Mouse (Mus musculus) lung, embryonic 14.5 days (tissue): ENCODE measurements at regions not wholly inside any gene's neighbourhood (a gene's known extent, or its start where the extent isn't known, plus 50 kb on each side); places are given as distances from the start of the nearest gene placed in this dataset.
A peak's percentile ranks its signal among the peaks of the same experiment; 100 is the strongest.

Experiments used
- ATAC-seq: fragments of 200-750 bp; cut with Nextera tagmentation; 2 replicates; pipeline ENCODE4 v1.8.0; 2017; ENCODE audit warnings: mild to moderate bottlenecking, moderate TSS enrichment, moderate library complexity; ENCODE audit not compliant: insufficient read depth
- DNase-seq: peaks from one replicate; pipeline ENCODE4 v3.0.0-alpha.2; 2015
- H3K27ac ChIP-seq: fragments of 300-500 bp; sonication (generic); 2 replicates; pipeline ENCODE4 v1.5.1; 2014; ENCODE audit warnings: low read depth, mild to moderate bottlenecking, moderate library complexity
- H3K27me3 ChIP-seq: fragments of 300-500 bp; sonication (generic); 2 replicates; pipeline ENCODE4 v1.6.1; 2014; ENCODE audit warnings: low read length, control low read depth; ENCODE audit not compliant: insufficient read depth
- H3K36me3 ChIP-seq: fragments of 300-500 bp; sonication (generic); 2 replicates; pipeline ENCODE4 v1.6.1; 2014; ENCODE audit warnings: control low read depth; ENCODE audit not compliant: insufficient read depth
- H3K4me1 ChIP-seq: fragments of 300-500 bp; sonication (generic); 2 replicates; pipeline ENCODE4 v1.6.1; 2014; ENCODE audit warnings: antibody characterized with exemption, control low read depth; ENCODE audit not compliant: insufficient read depth
- H3K4me2 ChIP-seq: fragments of 300-500 bp; sonication (generic); 2 replicates; pipeline ENCODE4 v1.6.1; 2014; ENCODE audit warnings: mild to moderate bottlenecking
- H3K4me3 ChIP-seq: fragments of 300-500 bp; sonication (generic); 2 replicates; pipeline ENCODE4 v1.5.1; 2014; ENCODE audit warnings: low read depth, low read length
- H3K9ac ChIP-seq: fragments of 300-500 bp; sonication (generic); 2 replicates; pipeline ENCODE4 v1.6.1; 2014
- H3K9me3 ChIP-seq: fragments of 300-500 bp; sonication (generic); 2 replicates; pipeline ENCODE4 v1.6.1; 2016; ENCODE audit warnings: low read depth, low read length, control low read depth
- CTCF ChIP-seq: IDR thresholded peaks from 2 replicates; pipeline ENCODE4 v1.5.1; 2016; ENCODE audit warnings: antibody characterized with exemption, low read depth
- WGBS: fragments of 180-500 bp; shearing (Covaris S2); extraction: QIAGEN DNeasy Blood & Tissue Kit; methylation state at CpG from one replicate; pipeline ENCODE4 v1.1.7; 2014; 5-methylcytosine and 5-hydroxymethylcytosine counted together

- no peaks in the 10 kb centered on the region for H3K36me3 ChIP-seq
- H3K27ac ChIP-seq, result no peak overlapping the region
- no peaks in the 10 kb centered on the region for H3K9me3 ChIP-seq
- H3K4me2 ChIP-seq, result no peak overlapping the region
- ATAC-seq (no peak), DNase-seq (no peak)
- H3K4me3 ChIP-seq, result no peak overlapping the region
- H3K9ac ChIP-seq, result no peak overlapping the region
- H3K27me3 ChIP-seq, result peaks cover 6% of the 10 kb centered on the region; the same call in 1 of the 2 replicates
- TF ChIP-seq CTCF, result no peak
- no peaks in the 10 kb centered on the region for H3K4me1 ChIP-seq
- 66% methylated on average over 7 of the region's 7 CpGs for WGBS
These were observed 188.3 kb upstream of the Mkln1 start for GRCm38 (mm10) chr6:31210209-31210714.

GRCm38 (mm10) chr6:31211091-31211490 is 187.4 kb upstream of the Mkln1 start:
- peaks cover 14% of the 10 kb centered on the region; the same call in 1 of the 2 replicates for H3K27me3 ChIP-seq
- H3K9ac ChIP-seq, result no peak overlapping the region
- DNase-seq (no peak), ATAC-seq (no peak)
- H3K4me1 ChIP-seq, result no peaks in the 10 kb centered on the region
- no peak for TF ChIP-seq CTCF
- no peaks in the 10 kb centered on the region for H3K36me3 ChIP-seq
- H3K4me3 ChIP-seq, result no peak overlapping the region
- WGBS, result 83% methylated on average over 4 of the region's 4 CpGs
- no peak overlapping the region for H3K4me2 ChIP-seq
- no peak overlapping the region for H3K27ac ChIP-seq
- H3K9me3 ChIP-seq, result no peaks in the 10 kb centered on the region

- H3K9ac ChIP-seq, result no peak overlapping the region
- no peak overlapping the region for H3K4me3 ChIP-seq
- ATAC-seq (no peak), DNase-seq (no peak)
- 76% methylated on average over 5 of the region's 5 CpGs for WGBS
- no peak for TF ChIP-seq CTCF
- H3K27me3 ChIP-seq, result peaks cover 18% of the 10 kb centered on the region; the same call in 1 of the 2 replicates
- no peaks in the 10 kb centered on the region for H3K9me3 ChIP-seq
- no peak overlapping the region for H3K27ac ChIP-seq
- H3K4me1 ChIP-seq, result no peaks in the 10 kb centered on the region
- H3K36me3 ChIP-seq, result no peaks in the 10 kb centered on the region
- no peak overlapping the region for H3K4me2 ChIP-seq
These were observed 186.9 kb upstream of the Mkln1 start for GRCm38 (mm10) chr6:31211616-31212015.

DNA sequence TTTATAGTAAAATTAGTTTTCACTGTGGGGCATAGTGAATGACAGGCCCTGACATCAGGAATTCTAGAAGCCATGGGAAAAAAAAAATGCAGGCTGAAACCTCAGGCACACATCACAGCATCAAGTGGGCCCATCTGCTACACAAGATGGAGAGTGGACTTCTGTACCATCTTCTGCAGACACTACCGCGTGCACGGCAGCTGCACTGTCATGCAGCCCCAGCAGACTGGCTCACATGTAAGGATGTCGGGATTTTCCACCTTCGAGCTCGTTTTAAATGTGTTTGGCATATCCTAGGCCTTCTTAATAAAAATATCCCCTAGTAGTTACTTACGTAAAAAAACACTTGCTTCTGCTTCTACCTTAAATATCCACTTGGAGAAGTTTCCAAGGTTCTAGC is 186.5 kb upstream of the Mkln1 start:
- H3K9ac ChIP-seq, result no peak overlapping the region
- WGBS, result 80% methylated on average over 7 of the region's 7 CpGs
- no peak overlapping the region for H3K27ac ChIP-seq
- H3K4me2 ChIP-seq, result no peak overlapping the region
- no peaks in the 10 kb centered on the region for H3K36me3 ChIP-seq
- peaks cover 4% of the 10 kb centered on the region; the same call in 1 of the 2 replicates for H3K4me1 ChIP-seq
- TF ChIP-seq CTCF, result no peak
- DNase-seq (no peak), ATAC-seq (no peak)
- peaks cover 22% of the 10 kb centered on the region for H3K27me3 ChIP-seq
- H3K4me3 ChIP-seq, result no peak overlapping the region
- H3K9me3 ChIP-seq, result no peaks in the 10 kb centered on the region

GRCm38 (mm10) chr6:31212694-31213093 is 185.8 kb upstream of the Mkln1 start:
- peaks cover 27% of the 10 kb centered on the region for H3K27me3 ChIP-seq
- H3K9me3 ChIP-seq, result no peaks in the 10 kb centered on the region
- peaks cover 5% of the 10 kb centered on the region; the same call in 1 of the 2 replicates for H3K4me1 ChIP-seq
- no peak for ATAC-seq
- no peaks in the 10 kb centered on the region for H3K36me3 ChIP-seq
- DNase-seq, result no peak
- no peak overlapping the region for H3K9ac ChIP-seq
- WGBS, result 79% methylated on average over 13 of the region's 13 CpGs
- TF ChIP-seq CTCF, result no peak
- no peak overlapping the region for H3K4me3 ChIP-seq
- no peak overlapping the region for H3K4me2 ChIP-seq
- no peak overlapping the region for H3K27ac ChIP-seq

- Histone ChIP-seq H3K4me2 (no peak overlapping the region), H3K27ac (no peak overlapping the region), H3K4me3 (no peak overlapping the region), H3K9ac (no peak overlapping the region), H3K4me1 (peaks cover 5% of the 10 kb centered on the region), H3K9me3 (no peaks in the 10 kb centered on the region), H3K27me3 (peaks cover 31% of the 10 kb centered on the region), H3K36me3 (no peaks in the 10 kb centered on the region)
- no peak for TF ChIP-seq CTCF
- ATAC-seq (no peak), DNase-seq (no peak)
- WGBS, result 66% methylated on average over 4 of the region's 4 CpGs
These were observed 185.4 kb upstream of the Mkln1 start for GRCm38 (mm10) chr6:31213161-31213560.

GRCm38 (mm10) chr6:31215661-31216060 is 182.9 kb upstream of the Mkln1 start:
- no peak for DNase-seq
- peak overlapping the region; percentile 100 for H3K4me2 ChIP-seq
- peak overlapping the region; percentile 67 for H3K4me3 ChIP-seq
- H3K4me1 ChIP-seq, result peaks cover 8% of the 10 kb centered on the region
- H3K9me3 ChIP-seq, result no peaks in the 10 kb centered on the region
- H3K9ac ChIP-seq, result no peak overlapping the region
- no peak overlapping the region for H3K27ac ChIP-seq
- ATAC-seq, result no peak
- TF ChIP-seq CTCF, result no peak
- peaks cover 56% of the 10 kb centered on the region for H3K27me3 ChIP-seq
- H3K36me3 ChIP-seq, result no peaks in the 10 kb centered on the region
- 69% methylated on average over 8 of the region's 8 CpGs for WGBS
